Mouse (Mus musculus): ENCODE results near the gene Gm47995. TPM values are rescaled to one million over a fixed set of nuclear protein-coding genes. Genes with fewer than 3 reads are reported as not detected.

The Gm47995 gene
- polyA plus RNA-seq, 1 experiment from 2014 or later, result not detected

DNA sequence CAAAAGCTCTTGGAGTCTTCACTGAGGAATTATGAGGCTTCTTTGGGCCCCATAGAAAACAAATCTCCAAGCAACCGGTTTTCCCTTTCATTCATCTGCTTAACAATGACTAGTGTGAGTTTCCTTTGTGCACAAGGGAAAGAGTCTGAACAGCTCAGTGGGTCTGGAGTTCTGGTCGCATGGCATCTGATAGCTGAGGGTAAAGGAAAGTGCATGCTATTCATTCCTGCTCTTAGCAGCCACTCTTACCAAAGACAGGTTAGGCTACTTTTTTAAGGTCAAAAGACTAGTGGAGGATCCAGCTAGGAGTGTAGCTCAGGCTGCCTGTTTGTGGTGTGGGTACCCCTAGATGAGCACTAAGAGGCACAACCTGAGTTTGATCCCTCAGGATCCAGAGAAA, 37.3 kb downstream of the Gm47995 start:
- H3K9ac ChIP-seq (ENCODE audit: low read length), result no peak overlapping the region
- H3K4me1 ChIP-seq (replicated peaks; ENCODE audit: control insufficient read depth, insufficient read depth), result no peaks in the 10 kb centered on the region
- no peak for TF ChIP-seq CTCF (IDR thresholded peaks at IDR 0.05; ENCODE audit: low read depth)
- no peak for TF ChIP-seq EP300 (optimal IDR thresholded peaks at IDR 0.05)
- H3K4me2 ChIP-seq (replicated peaks; ENCODE audit: low read depth), result no peak overlapping the region
- no peak for DNase-seq (ENCODE audit: low spot score)
- ATAC-seq (ENCODE audit: low FRiP score, low TSS enrichment), result no peak
- no peaks in the 10 kb centered on the region for H3K27me3 ChIP-seq (ENCODE audit: control insufficient read depth, insufficient read depth, low read length)
- H3K4me3 ChIP-seq (ENCODE audit: low read depth, low read length), result no peak overlapping the region
- no peak overlapping the region for H3K27ac ChIP-seq (replicated peaks)
- no peaks in the 10 kb centered on the region for H3K36me3 ChIP-seq (ENCODE audit: control insufficient read depth, insufficient read depth, low read length)
- WGBS, result 44% methylated on average over 2 of the region's 2 CpGs
- no peaks in the 10 kb centered on the region for H3K9me3 ChIP-seq (ENCODE audit: control insufficient read depth, low read length)

- 57% methylated on average over 13 of the region's 13 CpGs for WGBS
Measured at GRCm38 (mm10) chr1:151236141-151236930, 38.1 kb downstream of the Gm47995 start.

DNA sequence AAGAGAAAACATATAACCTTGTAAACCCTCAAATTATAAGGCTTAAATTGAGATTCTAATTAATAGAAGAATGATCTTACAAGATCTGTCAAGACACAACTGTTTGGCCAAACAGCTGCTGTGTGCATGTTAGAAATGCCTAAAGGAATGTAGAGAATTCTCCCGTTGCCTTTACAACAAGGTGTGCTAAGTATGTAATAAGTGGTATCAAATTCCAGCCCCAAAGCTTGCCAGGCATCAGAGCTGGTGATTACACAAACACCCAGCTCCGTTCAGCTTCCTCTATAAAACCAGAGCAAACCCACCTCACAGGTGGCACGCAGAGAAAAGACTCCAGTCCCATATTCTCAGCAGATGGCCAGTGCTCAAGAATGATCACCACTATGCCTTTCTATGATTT, 39.5 kb downstream of the Gm47995 start:
- ATAC-seq (ENCODE audit: low FRiP score, low TSS enrichment), result no peak
- no peak for TF ChIP-seq CTCF (IDR thresholded peaks at IDR 0.05; ENCODE audit: low read depth)
- TF ChIP-seq EP300 (optimal IDR thresholded peaks at IDR 0.05), result no peak
- Histone ChIP-seq H3K9ac (ENCODE audit: low read length) (no peak overlapping the region), H3K4me2 (replicated peaks; ENCODE audit: low read depth) (no peak overlapping the region), H3K4me1 (replicated peaks; ENCODE audit: control insufficient read depth, insufficient read depth) (no peaks in the 10 kb centered on the region), H3K27ac (replicated peaks) (no peak overlapping the region), H3K27me3 (ENCODE audit: control insufficient read depth, insufficient read depth, low read length) (no peaks in the 10 kb centered on the region), H3K4me3 (ENCODE audit: low read depth, low read length) (no peak overlapping the region), H3K9me3 (ENCODE audit: control insufficient read depth, low read length) (no peaks in the 10 kb centered on the region), H3K36me3 (ENCODE audit: control insufficient read depth, insufficient read depth, low read length) (no peaks in the 10 kb centered on the region)
- WGBS, result 62% methylated on average over 3 of the region's 3 CpGs
- no peak for DNase-seq (ENCODE audit: low spot score)

More at GRCm38 (mm10) chr1:151236141-151236930, 38.1 kb downstream of the Gm47995 start:
- no peak overlapping the region for H3K4me3 ChIP-seq (ENCODE audit: low read depth, low read length)
- 0 out of 2 replicates have a peak overlapping the region, but pooled peaks have one; percentile 45 for H3K27ac ChIP-seq (replicated peaks)
- no peak for ATAC-seq (ENCODE audit: low FRiP score, low TSS enrichment)
- TF ChIP-seq CTCF (IDR thresholded peaks at IDR 0.05; ENCODE audit: low read depth), result no peak
- no peak for TF ChIP-seq EP300 (optimal IDR thresholded peaks at IDR 0.05)
- H3K27me3 ChIP-seq (ENCODE audit: control insufficient read depth, insufficient read depth, low read length), result no peaks in the 10 kb centered on the region
- no peak for DNase-seq (ENCODE audit: low spot score)
- no peaks in the 10 kb centered on the region for H3K4me1 ChIP-seq (replicated peaks; ENCODE audit: control insufficient read depth, insufficient read depth)
- no peaks in the 10 kb centered on the region for H3K9me3 ChIP-seq (ENCODE audit: control insufficient read depth, low read length)
- H3K36me3 ChIP-seq (ENCODE audit: control insufficient read depth, insufficient read depth, low read length), result no peaks in the 10 kb centered on the region
- no peak overlapping the region for H3K9ac ChIP-seq (ENCODE audit: low read length)
- H3K4me2 ChIP-seq (replicated peaks; ENCODE audit: low read depth), result no peak overlapping the region

DNA sequence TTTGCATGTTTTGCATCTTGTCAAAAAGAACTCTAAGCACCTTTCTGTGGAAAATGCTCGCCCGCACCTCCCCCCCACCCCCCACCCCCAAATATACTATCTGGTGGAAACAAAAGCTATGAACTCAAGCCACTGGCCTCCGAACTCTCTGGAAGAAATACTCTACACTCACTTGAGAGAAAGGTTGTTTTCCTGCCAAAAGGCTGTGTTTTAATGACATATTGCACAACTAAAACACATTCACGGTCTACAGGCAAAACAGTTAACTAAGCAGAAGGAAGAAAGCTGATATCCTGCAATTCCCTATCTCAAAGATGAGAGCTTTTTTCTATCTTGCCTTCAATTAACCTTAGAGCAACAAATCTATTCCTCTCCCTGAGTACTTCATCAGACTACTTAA, 45.1 kb downstream of the Gm47995 start:
- no peak overlapping the region for H3K4me2 ChIP-seq (replicated peaks; ENCODE audit: low read depth)
- no peak overlapping the region for H3K27ac ChIP-seq (replicated peaks)
- H3K36me3 ChIP-seq (ENCODE audit: control insufficient read depth, insufficient read depth, low read length), result no peaks in the 10 kb centered on the region
- H3K9ac ChIP-seq (ENCODE audit: low read length), result no peak overlapping the region
- WGBS, result 77% methylated on average over 4 of the region's 4 CpGs
- H3K4me1 ChIP-seq (replicated peaks; ENCODE audit: control insufficient read depth, insufficient read depth), result no peaks in the 10 kb centered on the region
- H3K9me3 ChIP-seq (ENCODE audit: control insufficient read depth, low read length), result no peaks in the 10 kb centered on the region
- ATAC-seq (ENCODE audit: low FRiP score, low TSS enrichment) (no peak), DNase-seq (ENCODE audit: low spot score) (no peak)
- H3K4me3 ChIP-seq (ENCODE audit: low read depth, low read length), result no peak overlapping the region
- TF ChIP-seq CTCF (IDR thresholded peaks at IDR 0.05; ENCODE audit: low read depth), result no peak
- TF ChIP-seq EP300 (optimal IDR thresholded peaks at IDR 0.05), result no peak
- no peaks in the 10 kb centered on the region for H3K27me3 ChIP-seq (ENCODE audit: control insufficient read depth, insufficient read depth, low read length)

DNA sequence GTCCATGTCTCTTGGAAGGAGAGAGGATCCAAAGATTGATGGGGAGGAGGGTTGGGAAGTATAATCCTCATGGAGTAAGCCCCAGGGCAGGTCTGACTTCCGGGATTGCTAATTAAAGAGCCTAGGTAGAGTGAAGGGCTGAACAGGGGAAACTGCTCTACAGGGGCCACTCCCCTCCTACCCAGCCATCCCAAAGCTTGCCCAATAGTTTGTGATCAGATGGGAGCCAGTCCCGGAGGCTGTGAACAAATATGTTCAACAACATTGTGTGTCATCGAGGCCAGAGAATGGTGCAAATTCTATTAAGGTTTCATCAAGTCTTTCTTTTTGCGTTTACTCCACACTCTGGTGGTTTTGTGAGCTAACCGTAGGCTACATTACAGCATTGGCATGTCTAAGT, 45.8 kb downstream of the Gm47995 start:
- Histone ChIP-seq H3K9ac (ENCODE audit: low read length) (no peak overlapping the region), H3K36me3 (ENCODE audit: control insufficient read depth, insufficient read depth, low read length) (no peaks in the 10 kb centered on the region), H3K27ac (replicated peaks) (no peak overlapping the region), H3K4me1 (replicated peaks; ENCODE audit: control insufficient read depth, insufficient read depth) (no peaks in the 10 kb centered on the region), H3K4me2 (replicated peaks; ENCODE audit: low read depth) (no peak overlapping the region), H3K27me3 (ENCODE audit: control insufficient read depth, insufficient read depth, low read length) (no peaks in the 10 kb centered on the region), H3K4me3 (ENCODE audit: low read depth, low read length) (no peak overlapping the region), H3K9me3 (ENCODE audit: control insufficient read depth, low read length) (no peaks in the 10 kb centered on the region)
- TF ChIP-seq CTCF (IDR thresholded peaks at IDR 0.05; ENCODE audit: low read depth) (no peak), EP300 (optimal IDR thresholded peaks at IDR 0.05) (no peak)
- DNase-seq (ENCODE audit: low spot score), result no peak
- no peak for ATAC-seq (ENCODE audit: low FRiP score, low TSS enrichment)
- 93% methylated on average over 5 of the region's 5 CpGs for WGBS

- ATAC-seq (ENCODE audit: low FRiP score, low TSS enrichment) (no peak), DNase-seq (ENCODE audit: low spot score) (no peak)
- no peak overlapping the region for H3K4me2 ChIP-seq (replicated peaks; ENCODE audit: low read depth)
- no peak overlapping the region for H3K27ac ChIP-seq (replicated peaks)
- no peak overlapping the region for H3K4me3 ChIP-seq (ENCODE audit: low read depth, low read length)
- H3K9ac ChIP-seq (ENCODE audit: low read length), result no peak overlapping the region
- H3K36me3 ChIP-seq (ENCODE audit: control insufficient read depth, insufficient read depth, low read length), result no peaks in the 10 kb centered on the region
- no peaks in the 10 kb centered on the region for H3K27me3 ChIP-seq (ENCODE audit: control insufficient read depth, insufficient read depth, low read length)
- H3K4me1 ChIP-seq (replicated peaks; ENCODE audit: control insufficient read depth, insufficient read depth), result no peaks in the 10 kb centered on the region
- 78% methylated on average over 4 of the region's 4 CpGs for WGBS
- no peaks in the 10 kb centered on the region for H3K9me3 ChIP-seq (ENCODE audit: control insufficient read depth, low read length)
- TF ChIP-seq EP300 (optimal IDR thresholded peaks at IDR 0.05) (no peak), CTCF (IDR thresholded peaks at IDR 0.05; ENCODE audit: low read depth) (no peak)
Measured at GRCm38 (mm10) chr1:151244761-151245160, 46.5 kb downstream of the Gm47995 start.
